Mouse (Mus musculus) c-Kit-negative CD71-positive TER-119-positive erythroid progenitor cells, embryonic 14.5 days (primary cell): ENCODE measurements around the gene Trim10.
A peak's percentile ranks its signal among the peaks of the same experiment; 100 is the strongest.
"Not testable (repeated sequence)": the region's sequence is repeated elsewhere in the genome, so short reads cannot be mapped to it uniquely, and the experiment has no call there.

Experiments
- DNase-seq: peaks from one replicate; pipeline ENCODE4 v3.0.0-alpha.2; 2013; ENCODE audit warnings: low read depth, low spot score

The Trim10 gene

GRCm38 (mm10) chr17:36858181-36858580, 11.2 kb upstream of the Trim10 start:
- no peak for DNase-seq

- no peak for DNase-seq
Measured at GRCm38 (mm10) chr17:36861680-36862079, 7.7 kb upstream of the Trim10 start.

- DNase-seq = peak; percentile 64
Measured at GRCm38 (mm10) chr17:36866719-36867527, 2.5 kb upstream of the Trim10 start, which contains the start of gene Trim15. Gene Trim15 (minus strand): TSS chr17:36867210.

- peak; percentile 53 for DNase-seq
Measured at GRCm38 (mm10) chr17:36868836-36869235, 538 bp upstream of the Trim10 start.

- DNase-seq = peak; percentile 54
Measured at GRCm38 (mm10) chr17:36869955-36870810, 809 bp downstream of the Trim10 start.

- no peak for DNase-seq
Measured at GRCm38 (mm10) chr17:36874636-36875035, 5.3 kb downstream of the Trim10 start.

- DNase-seq = no peak
Measured at GRCm38 (mm10) chr17:36883350-36883749, 14.0 kb downstream of the Trim10 start.

- DNase-seq = no peak
Measured at GRCm38 (mm10) chr17:36885132-36885790, 15.9 kb downstream of the Trim10 start.

GRCm38 (mm10) chr17:36890073-36890903, 20.9 kb downstream of the Trim10 start, which contains the start of gene Trim40:
Gene Trim40 (minus strand): TSS chr17:36890123.
- DNase-seq = no peak

- DNase-seq = not testable (repeated sequence)
Measured at GRCm38 (mm10) chr17:36891496-36891895, 22.1 kb downstream of the Trim10 start.

- no peak for DNase-seq
Measured at GRCm38 (mm10) chr17:36892362-36892761, 23.0 kb downstream of the Trim10 start.

- no peak for DNase-seq
Measured at GRCm38 (mm10) chr17:36893387-36893786, 24.0 kb downstream of the Trim10 start.

GRCm38 (mm10) chr17:36896583-36896982, 27.2 kb downstream of the Trim10 start:
- peak; percentile 52 for DNase-seq

GRCm38 (mm10) chr17:36897065-36897464, 27.7 kb downstream of the Trim10 start:
- DNase-seq = no peak

GRCm38 (mm10) chr17:36897552-36898205, 28.3 kb downstream of the Trim10 start, which contains the start of gene Trim31:
Gene Trim31 (plus strand): TSS chr17:36898118.
- no peak for DNase-seq

GRCm38 (mm10) chr17:36899376-36899775, 30.0 kb downstream of the Trim10 start:
- no peak for DNase-seq

GRCm38 (mm10) chr17:36900001-36900400, 30.6 kb downstream of the Trim10 start:
- DNase-seq = no peak

- DNase-seq = no peak
Measured at GRCm38 (mm10) chr17:36900691-36901090, 31.3 kb downstream of the Trim10 start.

GRCm38 (mm10) chr17:36903651-36904050, 34.3 kb downstream of the Trim10 start:
- DNase-seq = no peak

GRCm38 (mm10) chr17:36908235-36908634, 38.9 kb downstream of the Trim10 start:
- no peak for DNase-seq
